Mouse (Mus musculus) cortical plate, adult 2 months (tissue): Measurements from ENCODE around the gene Mbnl2.

Experiments used
- CTCF ChIP-seq: fragments of 200-500 bp; IDR thresholded peaks from 2 replicates; pipeline ENCODE4 v1.5.1; 2011; ENCODE audit warnings: mild to moderate bottlenecking, control low read depth, low read length; ENCODE audit not compliant: insufficient read depth; ENCODE audit errors: extremely low read depth
- POLR2A ChIP-seq: fragments of 200-500 bp; IDR thresholded peaks from 2 replicates; pipeline ENCODE4 v1.6.1; 2011; ENCODE audit warnings: mild to moderate bottlenecking, low read length, control low read depth; ENCODE audit not compliant: insufficient read depth; ENCODE audit errors: extremely low read depth

GRCm38 (mm10) chr14:120368456-120368855, 93.0 kb downstream of the Mbnl2 start:
- TF ChIP-seq CTCF (no peak), POLR2A (no peak)
